Mouse (Mus musculus): ENCODE results near the gene Kyat1. TPM values are rescaled to one million over a fixed set of nuclear protein-coding genes. Genes with fewer than 3 reads are reported as not detected.
"Not testable (repeated sequence)": the region's sequence is repeated elsewhere in the genome, so short reads cannot be mapped to it uniquely, and the experiment has no call there.

Gene Kyat1
- polyA plus RNA-seq, 1 experiment from 2014 or later = 7.6 TPM

DNA sequence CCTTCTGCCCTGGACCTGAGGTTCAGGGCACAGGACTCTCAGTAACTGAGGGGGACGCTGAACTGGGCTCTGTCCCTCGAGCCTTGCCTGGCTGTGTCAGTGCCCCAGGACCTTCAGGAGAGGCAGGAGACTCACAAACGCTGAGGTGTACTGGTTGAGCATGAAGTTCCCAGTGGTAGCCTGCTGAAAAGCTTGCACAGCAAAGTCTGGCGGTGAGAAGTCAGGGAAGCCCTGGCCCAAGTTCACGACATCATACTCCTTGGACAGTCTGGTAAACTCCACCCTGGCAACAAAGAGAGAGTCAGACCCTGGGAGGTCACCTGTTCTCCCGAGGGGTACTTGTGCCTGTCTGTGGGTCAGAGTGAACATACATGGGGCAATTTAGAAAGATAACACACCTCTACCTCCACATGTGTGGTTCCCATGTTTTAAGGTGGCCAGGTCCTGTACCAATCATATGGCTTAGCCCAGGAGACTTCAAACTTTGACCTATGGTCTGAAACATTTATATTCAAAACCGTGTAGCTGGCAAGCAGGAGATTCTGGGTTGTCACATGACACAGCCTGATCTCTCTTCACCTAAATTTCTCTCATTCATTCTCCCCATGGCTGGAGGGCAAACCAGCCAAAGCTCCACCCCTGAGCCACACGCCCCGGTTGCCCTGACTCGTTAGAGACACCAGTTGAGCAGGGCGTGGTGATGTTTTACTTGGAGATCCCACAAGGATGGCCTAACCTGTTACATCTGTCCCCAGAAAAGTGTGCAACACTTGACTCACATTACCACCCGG, 13.7 kb downstream of the Kyat1 start:
- Histone ChIP-seq H3K4me1 (ENCODE audit: control insufficient read depth, insufficient read depth, low read length) (no peaks in the 10 kb centered on the region), H3K27ac (replicated peaks; ENCODE audit: low read depth, low read length) (no peak overlapping the region), H3K9ac (ENCODE audit: low read length) (no peak overlapping the region), H3K9me3 (ENCODE audit: control insufficient read depth, low read length) (no peaks in the 10 kb centered on the region), H3K4me2 (ENCODE audit: low read depth, severe bottlenecking) (no peak overlapping the region), H3K36me3 (ENCODE audit: control insufficient read depth, insufficient read depth, low read length) (no peaks in the 10 kb centered on the region), H3K4me3 (ENCODE audit: low read depth, low read length) (no peak overlapping the region), H3K27me3 (ENCODE audit: control insufficient read depth, insufficient read depth, low read length) (no peaks in the 10 kb centered on the region)
- 85% methylated on average over 12 of the region's 12 CpGs for WGBS
- DNase-seq (ENCODE audit: low spot score) (no peak), ATAC-seq (ENCODE audit: insufficient number of reproducible peaks, low FRiP score, low TSS enrichment, low read depth) (no peak)

DNA sequence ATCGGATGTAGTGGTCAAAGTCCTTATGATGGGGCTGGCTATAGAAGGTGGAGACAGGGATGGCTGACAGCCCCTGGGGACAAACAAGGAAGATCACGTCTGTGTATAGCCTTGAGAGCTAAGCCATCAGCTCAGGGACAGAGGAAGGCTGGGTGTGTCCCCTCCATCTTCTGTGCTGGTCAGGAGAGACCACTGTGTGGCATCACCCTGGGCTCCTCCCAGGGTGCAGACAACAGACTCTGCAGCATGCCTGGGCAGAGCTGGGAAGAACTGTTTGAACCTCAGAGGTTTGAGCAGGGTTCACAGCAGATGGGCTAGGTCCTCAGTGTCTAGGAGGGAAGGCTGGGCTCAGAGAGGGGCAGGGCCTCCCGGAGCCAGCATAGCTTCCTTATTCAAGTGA, 20.0 kb downstream of the Kyat1 start:
- no peak overlapping the region for H3K4me3 ChIP-seq (ENCODE audit: low read depth, low read length)
- H3K36me3 ChIP-seq (ENCODE audit: control insufficient read depth, insufficient read depth, low read length) = no peaks in the 10 kb centered on the region
- no peaks in the 10 kb centered on the region for H3K9me3 ChIP-seq (ENCODE audit: control insufficient read depth, low read length)
- DNase-seq (ENCODE audit: low spot score) (no peak), ATAC-seq (ENCODE audit: insufficient number of reproducible peaks, low FRiP score, low TSS enrichment, low read depth) (no peak)
- H3K27me3 ChIP-seq (ENCODE audit: control insufficient read depth, insufficient read depth, low read length) = no peaks in the 10 kb centered on the region
- H3K4me1 ChIP-seq (ENCODE audit: control insufficient read depth, insufficient read depth, low read length) = no peaks in the 10 kb centered on the region
- WGBS = 89% methylated on average over 3 of the region's 3 CpGs
- H3K27ac ChIP-seq (replicated peaks; ENCODE audit: low read depth, low read length) = no peak overlapping the region
- no peak overlapping the region for H3K9ac ChIP-seq (ENCODE audit: low read length)
- no peak overlapping the region for H3K4me2 ChIP-seq (ENCODE audit: low read depth, severe bottlenecking)

DNA sequence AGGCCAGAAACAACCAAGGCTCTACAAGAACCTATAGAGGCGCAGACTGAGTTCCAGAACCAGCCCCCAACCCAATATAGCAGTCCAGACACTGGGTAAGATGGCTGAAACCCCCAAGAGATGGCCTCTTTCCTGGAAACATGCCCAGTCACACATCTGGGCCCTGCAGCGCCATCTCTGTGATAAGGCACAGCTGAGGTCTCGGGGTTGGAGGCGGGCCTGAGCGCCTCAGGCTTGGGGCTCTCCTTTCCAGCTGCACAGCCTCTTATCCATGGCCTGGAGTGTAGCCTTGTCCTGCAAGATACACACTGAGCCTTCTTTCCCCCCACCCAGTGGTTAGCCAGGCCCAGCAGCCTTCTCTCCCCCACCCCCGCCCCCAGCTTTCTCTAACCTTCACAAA, 20.4 kb downstream of the Kyat1 start:
- Histone ChIP-seq H3K4me2 (ENCODE audit: low read depth, severe bottlenecking) (no peak overlapping the region), H3K4me3 (ENCODE audit: low read depth, low read length) (no peak overlapping the region), H3K27me3 (ENCODE audit: control insufficient read depth, insufficient read depth, low read length) (no peaks in the 10 kb centered on the region), H3K36me3 (ENCODE audit: control insufficient read depth, insufficient read depth, low read length) (no peaks in the 10 kb centered on the region), H3K9me3 (ENCODE audit: control insufficient read depth, low read length) (no peaks in the 10 kb centered on the region), H3K9ac (ENCODE audit: low read length) (no peak overlapping the region), H3K4me1 (ENCODE audit: control insufficient read depth, insufficient read depth, low read length) (no peaks in the 10 kb centered on the region), H3K27ac (replicated peaks; ENCODE audit: low read depth, low read length) (no peak overlapping the region)
- ATAC-seq (ENCODE audit: insufficient number of reproducible peaks, low FRiP score, low TSS enrichment, low read depth) (no peak), DNase-seq (ENCODE audit: low spot score) (no peak)
- WGBS = 93% methylated on average over 6 of the region's 6 CpGs

DNA sequence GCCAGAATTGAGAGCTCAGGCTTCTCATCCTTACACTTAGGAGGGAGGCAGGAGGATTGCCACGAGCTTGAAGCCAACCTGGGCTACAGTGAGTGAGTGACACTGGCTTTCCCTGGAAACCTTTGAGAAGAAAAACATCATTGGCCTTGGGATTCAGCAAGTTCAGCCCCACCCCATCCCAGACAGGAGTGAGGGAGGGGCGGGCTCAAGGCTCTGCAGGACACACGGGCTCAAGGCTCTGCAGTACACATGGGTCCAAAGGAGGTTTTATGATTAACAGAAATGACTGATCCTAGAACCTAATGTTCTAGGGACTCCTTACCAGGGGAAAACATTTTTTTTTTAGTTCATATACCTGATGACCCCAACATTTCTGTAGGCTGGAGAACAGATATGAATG, 21.9 kb downstream of the Kyat1 start:
- WGBS = 64% methylated on average over 3 of the region's 3 CpGs
- no peak overlapping the region for H3K4me3 ChIP-seq (ENCODE audit: low read depth, low read length)
- no peaks in the 10 kb centered on the region for H3K27me3 ChIP-seq (ENCODE audit: control insufficient read depth, insufficient read depth, low read length)
- no peak overlapping the region for H3K9ac ChIP-seq (ENCODE audit: low read length)
- no peak for ATAC-seq (ENCODE audit: insufficient number of reproducible peaks, low FRiP score, low TSS enrichment, low read depth)
- no peaks in the 10 kb centered on the region for H3K9me3 ChIP-seq (ENCODE audit: control insufficient read depth, low read length)
- no peaks in the 10 kb centered on the region for H3K4me1 ChIP-seq (ENCODE audit: control insufficient read depth, insufficient read depth, low read length)
- H3K27ac ChIP-seq (replicated peaks; ENCODE audit: low read depth, low read length) = no peak overlapping the region
- no peaks in the 10 kb centered on the region for H3K36me3 ChIP-seq (ENCODE audit: control insufficient read depth, insufficient read depth, low read length)
- no peak overlapping the region for H3K4me2 ChIP-seq (ENCODE audit: low read depth, severe bottlenecking)
- DNase-seq (ENCODE audit: low spot score) = no peak

DNA sequence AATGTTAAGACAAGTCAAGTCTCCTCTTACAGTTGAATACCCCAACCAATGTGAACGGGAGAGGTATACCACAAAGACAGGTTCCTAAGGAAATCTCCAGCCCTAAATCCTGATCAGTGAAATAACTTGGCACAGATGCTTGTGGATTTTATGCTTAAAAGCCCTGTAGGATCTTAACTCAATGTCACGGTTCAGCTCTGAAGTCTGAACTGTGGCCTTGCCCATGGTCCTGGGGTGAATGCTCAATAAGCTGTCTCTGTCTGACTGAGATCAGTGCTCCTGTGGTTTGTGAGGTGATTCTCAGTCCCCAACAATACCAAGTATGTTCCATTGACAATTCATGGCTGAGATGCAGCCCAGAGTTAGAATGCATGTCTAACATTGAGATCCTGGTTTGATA, 23.2 kb downstream of the Kyat1 start:
- no peak overlapping the region for H3K27ac ChIP-seq (replicated peaks; ENCODE audit: low read depth, low read length)

DNA sequence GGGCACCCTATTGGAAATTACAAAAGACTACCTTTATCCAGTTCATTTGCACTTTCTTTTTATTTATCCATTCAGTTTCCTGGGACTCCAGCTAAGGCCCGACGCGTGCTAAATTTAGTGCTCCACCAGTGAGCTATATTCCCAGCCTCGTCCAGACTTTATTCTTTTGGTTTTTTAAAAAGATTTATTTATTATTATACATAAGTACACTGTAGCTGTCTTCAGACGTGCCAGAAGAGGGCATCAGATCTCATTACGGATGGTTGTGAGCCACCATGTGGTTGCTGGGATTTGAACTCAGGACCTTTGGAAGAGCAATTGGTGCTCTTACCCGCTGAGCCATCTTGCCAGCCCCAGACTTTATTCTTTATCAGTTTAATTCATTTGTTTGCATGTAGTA, 26.9 kb downstream of the Kyat1 start:
- Histone ChIP-seq H3K4me3 (ENCODE audit: low read depth, low read length) (peak overlapping the region; percentile 85; the same call in 1 of the 2 replicates), H3K4me2 (ENCODE audit: low read depth, severe bottlenecking) (peak overlapping the region; percentile 63), H3K36me3 (ENCODE audit: control insufficient read depth, insufficient read depth, low read length) (peaks cover 18% of the 10 kb centered on the region)
- H3K9ac ChIP-seq (ENCODE audit: low read length); H3K27me3 ChIP-seq (ENCODE audit: control insufficient read depth, insufficient read depth, low read length); DNase-seq (ENCODE audit: low spot score); H3K27ac ChIP-seq (replicated peaks; ENCODE audit: low read depth, low read length); H3K4me1 ChIP-seq (ENCODE audit: control insufficient read depth, insufficient read depth, low read length); H3K9me3 ChIP-seq (ENCODE audit: control insufficient read depth, low read length): not testable (repeated sequence)
- WGBS = 66% methylated on average over 7 of the region's 7 CpGs
- ATAC-seq (ENCODE audit: insufficient number of reproducible peaks, low FRiP score, low TSS enrichment, low read depth) = 0 out of 2 replicates have a peak, but pooled peaks have one; percentile 16

More for the DNA sequence above, 23.2 kb downstream of the Kyat1 start:
- Histone ChIP-seq H3K36me3 (ENCODE audit: control insufficient read depth, insufficient read depth, low read length) (no peaks in the 10 kb centered on the region), H3K9ac (ENCODE audit: low read length) (no peak overlapping the region), H3K4me2 (ENCODE audit: low read depth, severe bottlenecking) (no peak overlapping the region), H3K27me3 (ENCODE audit: control insufficient read depth, insufficient read depth, low read length) (no peaks in the 10 kb centered on the region), H3K9me3 (ENCODE audit: control insufficient read depth, low read length) (no peaks in the 10 kb centered on the region), H3K4me1 (ENCODE audit: control insufficient read depth, insufficient read depth, low read length) (peaks cover 1% of the 10 kb centered on the region), H3K4me3 (ENCODE audit: low read depth, low read length) (no peak overlapping the region)
- no peak for DNase-seq (ENCODE audit: low spot score)
- WGBS = 90% methylated on average over 2 of the region's 2 CpGs
- ATAC-seq (ENCODE audit: insufficient number of reproducible peaks, low FRiP score, low TSS enrichment, low read depth) = no peak

DNA sequence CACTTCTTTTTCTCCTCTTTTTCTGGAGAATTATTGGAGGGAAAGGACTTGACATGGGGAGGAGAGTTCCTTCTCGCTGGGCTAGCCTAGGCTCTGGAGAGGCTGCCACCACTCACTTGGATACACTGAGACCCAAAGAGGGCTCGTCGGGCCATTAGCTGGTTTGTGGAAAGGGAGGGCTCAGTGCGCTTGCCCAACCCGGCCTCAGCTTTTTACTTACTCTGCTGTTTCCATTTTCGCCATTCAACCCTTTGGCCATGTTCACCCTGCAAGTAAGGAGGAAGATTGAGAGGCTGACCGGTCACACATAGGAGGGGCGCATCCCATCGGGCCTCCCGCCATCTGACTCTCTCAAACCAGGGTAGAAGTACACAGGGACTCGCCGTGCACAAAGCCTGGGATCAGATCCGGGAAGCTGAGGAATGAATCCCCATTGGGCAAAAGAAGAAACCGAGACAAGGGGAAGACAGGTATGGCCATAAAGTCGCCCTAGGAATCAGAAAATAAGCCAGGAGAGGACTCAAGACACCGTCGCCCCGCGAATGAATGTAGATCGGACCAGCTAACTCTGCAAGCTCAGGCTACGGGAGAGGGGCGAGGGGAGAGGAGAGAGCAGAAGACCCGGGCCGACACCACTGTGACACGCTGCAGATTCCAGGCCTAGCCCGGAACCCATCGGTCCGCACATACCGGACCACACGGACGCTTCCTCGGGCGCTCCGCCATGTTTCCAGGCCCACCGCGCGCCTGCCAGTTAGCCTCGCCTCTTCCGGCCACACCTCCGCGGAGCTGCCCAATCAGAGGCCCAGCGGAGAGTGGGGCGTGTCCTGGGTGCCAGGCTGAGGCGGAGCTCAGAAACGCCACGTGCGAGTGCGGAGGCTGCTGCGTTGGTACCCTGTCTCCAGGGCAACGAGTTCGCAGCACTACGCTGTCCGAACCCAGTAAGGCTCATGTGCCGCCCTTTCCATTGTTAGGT, 27.7 kb downstream of the Kyat1 start, which contains the start of gene Spout1:
Spout1 (minus strand) TSS at position 760 of the 976 bp plus-strand sequence.
- Histone ChIP-seq H3K4me3 (ENCODE audit: low read depth, low read length) (peak within 1 kb of the TSS; percentile 85), H3K36me3 (ENCODE audit: control insufficient read depth, insufficient read depth, low read length) (peaks cover 24% of the 10 kb centered on the region), H3K4me1 (ENCODE audit: control insufficient read depth, insufficient read depth, low read length) (peaks cover 6% of the 10 kb centered on the region), H3K27me3 (ENCODE audit: control insufficient read depth, insufficient read depth, low read length) (no peaks in the 10 kb centered on the region), H3K9me3 (ENCODE audit: control insufficient read depth, low read length) (no peaks in the 10 kb centered on the region), H3K4me2 (ENCODE audit: low read depth, severe bottlenecking) (peak within 1 kb of the TSS; percentile 63), H3K9ac (ENCODE audit: low read length) (peak within 1 kb of the TSS; percentile 85), H3K27ac (replicated peaks; ENCODE audit: low read depth, low read length) (no peak within 1 kb of the TSS)
- DNase-seq (ENCODE audit: low spot score) (peak; percentile 98), ATAC-seq (ENCODE audit: insufficient number of reproducible peaks, low FRiP score, low TSS enrichment, low read depth) (peak; percentile 95)
- 3% methylated on average over 49 of the region's 54 CpGs for WGBS

DNA sequence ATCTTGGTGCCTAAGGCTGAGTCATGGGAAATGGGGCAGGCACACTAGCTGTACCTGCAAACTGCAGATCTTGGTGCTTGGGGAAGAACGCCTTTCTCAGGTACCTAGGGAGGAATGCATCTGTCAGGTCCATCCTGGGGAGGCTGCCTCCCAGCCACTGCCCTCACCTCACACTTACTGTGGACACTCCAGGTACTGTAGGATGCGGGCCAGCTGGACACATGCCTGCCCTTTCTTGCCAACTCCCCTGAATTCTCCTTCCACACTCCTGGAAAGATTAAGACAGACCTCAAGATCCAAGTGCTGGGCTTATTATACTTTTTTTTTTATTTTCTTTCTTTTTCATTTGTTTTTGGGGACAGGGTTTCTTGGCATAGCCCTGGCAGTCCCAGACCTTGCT, 29.1 kb downstream of the Kyat1 start:
- H3K36me3 ChIP-seq (ENCODE audit: control insufficient read depth, insufficient read depth, low read length) = peaks cover 24% of the 10 kb centered on the region
- peaks cover 9% of the 10 kb centered on the region for H3K4me1 ChIP-seq (ENCODE audit: control insufficient read depth, insufficient read depth, low read length)
- no peak overlapping the region for H3K27ac ChIP-seq (replicated peaks; ENCODE audit: low read depth, low read length)
- DNase-seq (ENCODE audit: low spot score) = no peak
- WGBS = 94% methylated on average over 2 of the region's 2 CpGs
- H3K9ac ChIP-seq (ENCODE audit: low read length) = no peak overlapping the region
- ATAC-seq (ENCODE audit: insufficient number of reproducible peaks, low FRiP score, low TSS enrichment, low read depth) = no peak
- no peak overlapping the region for H3K4me2 ChIP-seq (ENCODE audit: low read depth, severe bottlenecking)
- H3K4me3 ChIP-seq (ENCODE audit: low read depth, low read length) = no peak overlapping the region
- no peaks in the 10 kb centered on the region for H3K27me3 ChIP-seq (ENCODE audit: control insufficient read depth, insufficient read depth, low read length)
- no peaks in the 10 kb centered on the region for H3K9me3 ChIP-seq (ENCODE audit: control insufficient read depth, low read length)
